22 mouse cellular contexts compared by ENCODE assay signal in genomic region chr6:61252912-61253311, GRCm38 (mm10).
A peak's percentile ranks its signal among the peaks of the same experiment; 100 is the strongest.
DNase-seq lines count a peak whose midpoint lies in the region; ATAC-seq and TF ChIP-seq lines count a peak whose summit lies in the region.
"Had no signal": no experiment of that assay in that cellular context is flagged by ENCODE, and none has a peak within 500 bp of the region (broad histone marks: within the 10 kb centered on the region; RNA-seq: fewer than 3 reads in every experiment).

No protein-coding gene starts in this region.

- 74% methylated on average over 7 of the region's 7 CpGs for WGBS in hindbrain, embryonic 16.5 days
- 82% methylated on average over 7 of the region's 7 CpGs for WGBS in hindbrain, embryonic 13.5 days
- WGBS in neural tube, embryonic 13.5 days, result 67% methylated on average over 7 of the region's 7 CpGs

- no peak overlapping the region for H3K4me2 ChIP-seq in hindbrain, embryonic 16.5 days (ENCODE audit: low read length)
- H3K4me2 ChIP-seq in hindbrain, embryonic 13.5 days, result no peak overlapping the region
- no peak overlapping the region for H3K4me2 ChIP-seq in neural tube, embryonic 13.5 days

- ATAC-seq in frontal cortex, adult (ENCODE audit: low TSS enrichment), result peak; percentile 79
- peak; percentile 40; the same call in 1 of the 2 replicates for ATAC-seq in hindbrain, embryonic 16.5 days
- ATAC-seq in hindbrain, embryonic 13.5 days (ENCODE audit: low FRiP score), result no peak
- peak; percentile 59; the same call in 1 of the 2 replicates for ATAC-seq in neural tube, embryonic 13.5 days (ENCODE audit: low read depth)
- ATAC-seq: activated CD4-positive, CD25-positive, alpha-beta regulatory T cell, adult 4 months; CD4-positive, CD25-positive, alpha-beta regulatory T cell, adult 4 months; Patski had no signal

- no peak overlapping the region for H3K9ac ChIP-seq in hindbrain, embryonic 16.5 days (ENCODE audit: low read depth, low read length)
- H3K9ac ChIP-seq in hindbrain, embryonic 13.5 days, result no peak overlapping the region
- H3K9ac ChIP-seq in neural tube, embryonic 13.5 days, result no peak overlapping the region

- no peak for TF ChIP-seq CTCF in layer of hippocampus, adult 2 months (conservative IDR thresholded peaks at IDR 0.05)

- no peak overlapping the region for H3K27ac ChIP-seq in hindbrain, embryonic 16.5 days (ENCODE audit: low read depth, low read length)
- no peak overlapping the region for H3K27ac ChIP-seq in hindbrain, embryonic 13.5 days
- peak overlapping the region; percentile 49; the same call in 1 of the 2 replicates for H3K27ac ChIP-seq in layer of hippocampus, adult 2 months
- H3K27ac ChIP-seq in neural tube, embryonic 13.5 days (replicated peaks), result no peak overlapping the region

- peaks cover 4% of the 10 kb centered on the region for H3K4me1 ChIP-seq in hindbrain, embryonic 16.5 days (ENCODE audit: control insufficient read depth, insufficient read depth, low read depth, low read length)
- H3K4me1 ChIP-seq in hindbrain, embryonic 13.5 days (replicated peaks), result peaks cover 7% of the 10 kb centered on the region
- H3K4me1 ChIP-seq in neural tube, embryonic 13.5 days (replicated peaks), result peaks cover 9% of the 10 kb centered on the region; the same call in 1 of the 2 replicates

- H3K4me3 ChIP-seq in hindbrain, embryonic 16.5 days (ENCODE audit: low read length), result no peak overlapping the region
- H3K4me3 ChIP-seq in hindbrain, embryonic 13.5 days, result no peak overlapping the region
- no peak overlapping the region for H3K4me3 ChIP-seq in layer of hippocampus, adult 2 months
- H3K4me3 ChIP-seq in neural tube, embryonic 13.5 days, result no peak overlapping the region

- no peaks in the 10 kb centered on the region for H3K36me3 ChIP-seq in hindbrain, embryonic 16.5 days (ENCODE audit: control insufficient read depth, insufficient read depth, low read length)
- H3K36me3 ChIP-seq in hindbrain, embryonic 13.5 days, result no peaks in the 10 kb centered on the region
- no peaks in the 10 kb centered on the region for H3K36me3 ChIP-seq in neural tube, embryonic 13.5 days
- H3K36me3 ChIP-seq: G1E had no signal

- H3K27me3 ChIP-seq in hindbrain, embryonic 16.5 days (replicated peaks; ENCODE audit: control insufficient read depth, insufficient read depth, low read length), result no peaks in the 10 kb centered on the region
- H3K27me3 ChIP-seq in hindbrain, embryonic 13.5 days, result no peaks in the 10 kb centered on the region
- no peaks in the 10 kb centered on the region for H3K27me3 ChIP-seq in neural tube, embryonic 13.5 days
- H3K27me3 ChIP-seq: CH12.LX, Patski had no signal

- H3K9me3 ChIP-seq in hindbrain, embryonic 16.5 days (ENCODE audit: control insufficient read depth, low read length), result no peaks in the 10 kb centered on the region
- H3K9me3 ChIP-seq in hindbrain, embryonic 13.5 days, result no peaks in the 10 kb centered on the region
- H3K9me3 ChIP-seq in neural tube, embryonic 13.5 days, result no peaks in the 10 kb centered on the region
- H3K9me3 ChIP-seq: G1E had no signal

- no peak for DNase-seq in frontal cortex, postnatal 10 days (ENCODE audit: low spot score in 2 of 2)
- DNase-seq in layer of hippocampus, adult 2 months (ENCODE audit: low spot score in 2 of 2), result no peak
- DNase-seq in layer of hippocampus, adult 8-10 months (ENCODE audit: low spot score in 2 of 2), result no peak
- no peak for DNase-seq in neural tube, embryonic 10.5 days (ENCODE audit: extremely low spot score, low spot score)
- DNase-seq: adrenal gland, adult 2 months; adrenal gland, adult 8-10 months; adrenal gland, postnatal 10 days; adrenal gland, postnatal 14 days; adrenal gland, postnatal 25 days; adrenal gland, postnatal 36 days; B cell, adult 2 months; cerebellum, adult 11 months; cerebellum, adult 11-12 months had no signal
